Mouse (Mus musculus): ENCODE results near the gene Cgnl1. TPM values are rescaled to one million over a fixed set of nuclear protein-coding genes. Genes with fewer than 3 reads are reported as not detected.
A peak's percentile ranks its signal among the peaks of the same experiment; 100 is the strongest.
"Not testable (repeated sequence)": the region's sequence is repeated elsewhere in the genome, so short reads cannot be mapped to it uniquely, and the experiment has no call there.

Cgnl1 gene
- total RNA-seq, 1 experiment from 2014 or later = 91.2 TPM

DNA sequence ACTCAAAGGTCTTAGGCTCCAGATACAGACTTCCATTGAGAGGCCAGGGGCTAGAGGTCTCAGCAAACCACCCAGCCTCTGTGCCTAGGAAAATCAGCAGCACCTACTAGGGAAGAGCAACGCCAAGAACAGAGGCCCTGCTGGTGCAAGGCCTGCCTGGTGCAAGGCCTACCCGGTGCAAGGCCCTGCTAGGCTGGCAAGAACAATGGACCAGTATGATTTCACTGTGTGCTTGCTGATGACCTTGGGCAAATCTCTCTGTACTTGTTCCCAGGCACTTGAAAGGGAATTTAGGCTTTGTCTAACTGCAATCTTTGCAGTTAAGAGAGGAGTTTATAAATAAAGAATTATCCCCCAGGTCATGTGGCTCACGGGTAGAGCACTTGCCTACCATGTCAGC lies 148.8 kb downstream of the Cgnl1 start:
- DNase-seq = no peak

DNA sequence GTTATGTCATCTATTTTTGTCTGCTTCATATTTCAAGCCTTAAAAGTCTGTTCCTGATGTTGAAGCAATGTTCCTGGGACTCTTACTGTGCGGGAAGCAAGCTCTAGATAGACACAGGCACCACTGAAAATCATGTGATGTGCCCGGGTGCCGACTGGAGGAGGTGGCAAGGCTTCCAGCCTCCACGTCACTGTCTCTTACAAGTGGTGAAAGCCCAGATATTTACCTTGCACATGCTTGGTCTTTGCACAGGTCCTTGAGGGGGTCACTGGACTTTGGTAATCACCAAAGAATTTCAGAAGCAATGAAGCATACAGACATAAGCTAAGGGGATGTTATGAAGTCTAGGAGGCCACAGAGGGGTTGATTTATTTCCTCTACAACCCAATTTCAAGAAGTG lies 149.4 kb downstream of the Cgnl1 start:
- DNase-seq = no peak

DNA sequence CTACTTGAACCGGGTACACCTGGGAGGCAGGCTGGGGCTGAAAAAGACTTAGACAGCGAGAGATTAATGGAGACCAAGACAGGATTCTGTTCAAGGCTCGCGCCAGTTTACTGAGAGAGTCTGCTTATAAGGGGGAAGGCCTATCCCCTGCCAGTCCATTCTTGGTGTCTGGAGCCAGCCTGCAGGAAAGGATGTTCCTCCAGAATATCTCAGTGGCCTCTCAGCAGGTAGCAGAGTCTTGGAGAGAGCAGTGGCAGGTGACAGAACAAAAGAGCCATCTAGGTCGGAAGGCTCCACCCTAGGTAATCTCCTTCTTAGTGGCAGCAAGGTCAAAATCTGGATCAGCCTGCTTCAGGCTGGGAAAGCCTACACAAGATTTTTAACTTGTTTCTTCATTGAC lies 151.3 kb downstream of the Cgnl1 start:
- not testable (repeated sequence) for DNase-seq

DNA sequence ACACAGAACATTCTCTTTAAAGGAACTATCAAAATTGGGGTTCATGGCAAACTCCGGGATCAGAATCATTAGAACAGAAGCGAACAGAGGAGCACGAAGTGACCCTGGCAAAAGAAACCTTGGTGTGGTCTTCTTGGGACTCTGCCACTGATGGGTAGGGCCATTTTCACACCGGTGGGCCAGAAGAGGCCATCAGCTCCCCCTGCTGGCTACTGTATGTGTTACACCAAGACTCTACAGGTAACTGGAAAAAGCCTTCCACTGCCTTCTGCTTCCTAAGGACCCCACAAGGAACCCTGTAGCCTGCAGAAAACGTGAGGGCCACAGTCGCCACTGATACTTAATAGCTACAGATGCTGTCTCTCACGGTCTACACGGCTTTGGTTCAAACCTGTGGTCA lies 154.0 kb downstream of the Cgnl1 start:
- DNase-seq = peak; percentile 37

DNA sequence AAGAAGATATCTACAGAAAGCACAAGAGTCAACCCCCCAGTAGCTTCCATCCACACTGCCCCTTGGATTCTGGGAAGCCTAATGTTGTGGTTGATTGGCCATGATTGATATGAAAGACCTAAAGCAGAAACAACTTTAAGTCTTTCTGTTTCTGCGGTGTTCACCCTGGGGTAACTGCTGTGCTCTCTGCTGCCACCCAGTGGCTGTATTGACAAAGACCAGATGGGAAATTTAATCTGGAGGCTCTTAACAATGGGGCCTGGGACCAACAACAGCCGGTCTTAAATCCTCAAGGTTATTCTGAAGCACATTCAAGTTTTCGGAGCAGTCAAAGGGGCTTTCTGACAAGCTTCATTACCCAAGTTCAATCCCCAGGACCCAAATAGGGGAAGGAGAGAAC lies 155.2 kb downstream of the Cgnl1 start:
- peak; percentile 81 for DNase-seq

DNA sequence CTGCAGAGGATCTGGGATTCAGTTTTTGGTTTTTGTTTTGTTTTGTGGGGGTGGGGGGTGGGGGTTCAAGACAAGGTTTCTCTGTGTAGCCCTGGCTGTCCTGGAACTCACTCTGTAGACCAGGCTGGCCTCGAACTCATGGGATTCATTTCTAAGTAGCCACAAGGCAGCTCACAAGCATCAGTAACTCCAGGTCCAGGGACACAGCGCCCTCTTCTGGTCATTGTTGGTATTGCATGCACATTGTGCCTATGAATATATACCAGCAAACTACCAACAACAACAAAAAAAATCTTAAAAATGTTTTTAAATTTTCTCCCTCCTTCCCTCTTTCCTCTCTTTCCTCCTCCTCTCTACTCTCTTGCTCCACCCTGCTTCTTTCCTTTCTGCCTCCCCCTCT lies 156.8 kb downstream of the Cgnl1 start:
- peak; percentile 56 for DNase-seq

DNA sequence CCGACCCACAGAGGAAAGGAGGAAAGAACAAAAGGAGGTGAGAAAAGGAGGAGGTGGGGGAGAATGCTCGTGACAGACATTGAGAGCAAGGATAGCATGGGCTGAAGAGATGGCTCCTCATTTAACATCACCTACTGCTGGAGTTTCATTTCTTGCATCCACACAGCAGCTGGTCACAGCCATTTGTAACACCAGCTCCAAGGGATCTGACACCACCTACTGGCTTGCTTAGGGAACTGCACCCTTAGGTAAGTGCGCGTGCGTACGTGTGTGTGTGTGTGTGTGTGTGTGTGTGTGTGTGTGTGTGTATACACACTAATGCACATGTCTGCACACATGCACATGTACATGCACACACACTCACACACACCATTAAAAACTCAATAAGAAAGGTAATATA lies 158.4 kb downstream of the Cgnl1 start:
- DNase-seq = no peak

DNA sequence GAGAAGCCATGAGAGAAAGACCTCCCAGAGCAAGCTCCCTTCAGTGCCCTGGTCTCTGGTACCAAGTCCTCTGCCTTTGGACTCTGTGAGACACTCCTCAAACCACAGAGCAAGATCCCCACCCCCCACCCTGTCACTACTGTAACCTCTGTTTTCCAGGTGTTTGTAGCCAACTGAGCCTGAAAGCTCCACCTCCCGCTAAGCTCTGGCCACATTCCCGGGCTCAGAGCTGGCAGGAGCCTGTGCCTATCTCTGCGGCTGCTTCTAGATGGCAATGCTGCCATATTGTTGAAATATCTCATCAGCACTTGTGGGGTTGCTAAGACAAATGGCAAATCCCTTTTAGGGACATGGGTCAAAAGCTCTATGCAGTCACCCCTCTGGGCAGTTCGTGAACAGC lies 159.5 kb downstream of the Cgnl1 start:
- no peak for DNase-seq

DNA sequence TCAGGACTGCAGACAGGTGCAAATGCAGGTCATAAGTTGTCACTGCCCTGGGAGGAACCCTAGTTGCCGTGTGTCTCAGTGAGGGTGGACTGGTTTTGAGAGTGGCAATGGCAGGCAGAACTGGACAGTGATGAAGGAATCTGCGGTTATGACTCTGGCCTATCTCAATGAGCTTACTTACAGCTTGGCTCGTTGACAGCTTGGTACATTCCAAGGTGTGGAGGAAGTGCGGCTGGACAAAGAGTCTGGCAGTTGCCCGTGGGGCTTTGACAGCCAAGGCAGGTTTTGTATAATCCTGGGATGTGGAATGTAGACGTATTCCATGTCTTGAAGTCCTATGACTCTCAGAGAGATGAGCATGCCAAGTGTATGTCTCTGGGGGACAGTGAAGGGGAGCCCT lies 162.4 kb downstream of the Cgnl1 start:
- no peak for DNase-seq

DNA sequence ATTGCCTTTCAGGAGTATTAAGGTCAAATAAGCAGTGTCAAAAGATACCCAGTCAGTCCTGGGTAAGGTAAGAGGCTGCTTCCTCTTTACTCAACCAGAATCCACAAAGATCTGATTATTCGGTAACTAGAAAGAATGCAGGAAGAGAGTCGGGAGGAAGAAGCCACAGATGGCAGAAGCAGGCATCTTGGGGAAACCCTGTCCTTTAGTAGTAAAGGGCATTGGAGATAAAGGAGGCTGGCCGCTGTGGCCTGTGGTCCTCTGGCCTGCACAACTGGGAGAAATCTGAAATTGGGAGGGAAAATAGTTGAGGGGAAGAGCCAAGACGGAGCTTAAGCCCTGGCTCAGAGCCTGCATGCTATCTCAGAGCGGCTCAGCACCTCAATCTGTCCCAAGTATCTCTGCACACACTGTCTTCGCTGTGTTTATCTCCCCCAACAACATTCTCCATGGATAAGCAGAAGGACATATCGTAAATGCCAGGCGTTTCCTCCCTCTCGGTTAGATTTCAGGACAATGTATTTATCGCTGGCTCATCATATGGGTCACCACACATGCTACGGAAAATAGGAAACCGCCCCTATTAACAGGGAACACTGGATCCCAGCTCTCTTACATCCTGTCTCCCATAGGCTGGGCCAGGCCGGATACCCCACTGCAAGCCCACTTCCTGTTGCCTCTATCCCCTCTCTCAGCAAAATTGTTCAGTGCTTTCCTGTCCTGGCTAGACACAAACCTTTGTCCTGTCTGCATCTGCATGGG lies 164.9 kb downstream of the Cgnl1 start:
- DNase-seq = no peak

DNA sequence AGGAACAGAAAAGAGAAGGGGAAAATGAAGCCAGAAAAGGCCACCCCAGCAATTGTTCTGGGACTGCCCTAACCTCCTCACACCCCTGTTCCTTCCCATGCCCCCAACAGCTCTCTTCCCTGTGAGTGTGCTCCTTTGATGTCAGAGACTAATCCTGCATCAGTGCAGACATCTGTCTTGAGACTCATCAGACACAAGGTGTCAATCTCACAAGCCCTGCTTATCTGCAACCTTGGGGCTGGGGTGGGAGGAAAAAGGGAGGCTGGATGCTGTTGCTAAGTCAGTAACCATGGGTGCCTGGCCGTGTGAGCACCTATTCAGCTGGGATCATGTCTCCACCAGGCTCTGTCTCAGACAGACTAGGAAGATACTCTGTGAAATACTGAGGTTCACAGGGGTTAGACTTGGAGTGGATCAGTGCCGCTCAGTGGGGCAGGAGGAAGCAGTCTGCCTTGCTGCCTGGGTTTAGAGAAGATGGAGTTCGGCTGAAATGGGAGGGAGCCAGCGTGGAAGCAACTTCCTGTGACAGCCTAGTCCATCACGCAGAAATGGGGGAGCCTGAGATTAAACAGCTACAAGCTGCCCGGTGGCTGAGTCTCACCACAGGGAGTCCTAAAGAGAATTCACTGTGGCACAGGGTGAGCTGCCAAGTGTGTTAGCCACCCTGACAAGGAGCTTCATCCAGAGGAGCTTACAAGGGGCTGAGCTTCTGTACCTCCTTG lies 166.3 kb downstream of the Cgnl1 start:
- no peak for DNase-seq

DNA sequence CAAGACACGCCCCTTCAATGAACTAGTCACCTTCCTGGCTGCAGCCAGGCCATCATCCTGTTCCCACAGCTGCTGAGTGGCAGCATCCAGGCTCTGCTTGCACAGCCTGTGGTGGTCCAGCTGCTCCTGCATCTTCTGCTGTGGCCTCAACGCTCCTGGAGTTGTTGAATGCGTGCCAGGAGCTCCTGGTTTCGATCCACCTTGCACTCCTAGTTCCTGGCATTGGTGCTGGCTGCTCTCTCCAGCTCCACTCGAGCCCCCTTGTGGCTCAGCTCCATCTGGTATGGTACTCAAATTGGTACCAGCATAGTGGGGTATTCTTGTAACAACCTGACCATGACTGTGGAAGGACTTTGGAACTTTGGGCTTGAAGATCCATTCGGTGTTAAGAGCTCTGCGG lies 171.5 kb downstream of the Cgnl1 start:
- DNase-seq = no peak

DNA sequence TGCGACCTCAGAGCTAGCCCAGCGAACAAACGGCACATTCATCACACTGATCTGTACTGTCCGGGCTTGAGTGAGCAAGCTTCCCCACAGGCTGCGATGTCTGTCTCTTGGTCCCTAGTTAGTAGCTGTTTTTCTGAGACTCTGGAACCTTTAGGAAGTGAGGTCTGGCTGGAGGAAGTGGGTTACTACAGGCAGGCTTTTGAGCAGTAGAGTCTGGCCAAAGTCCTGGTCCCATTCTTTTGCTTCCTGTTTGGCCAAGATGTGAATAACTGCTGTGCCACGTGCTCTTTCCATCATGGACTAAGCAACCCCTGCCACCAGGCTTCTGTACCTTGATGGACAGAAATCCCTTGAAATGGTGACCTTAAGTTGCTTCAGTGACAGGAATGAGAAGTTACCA lies 174.5 kb downstream of the Cgnl1 start:
- no peak for DNase-seq

DNA sequence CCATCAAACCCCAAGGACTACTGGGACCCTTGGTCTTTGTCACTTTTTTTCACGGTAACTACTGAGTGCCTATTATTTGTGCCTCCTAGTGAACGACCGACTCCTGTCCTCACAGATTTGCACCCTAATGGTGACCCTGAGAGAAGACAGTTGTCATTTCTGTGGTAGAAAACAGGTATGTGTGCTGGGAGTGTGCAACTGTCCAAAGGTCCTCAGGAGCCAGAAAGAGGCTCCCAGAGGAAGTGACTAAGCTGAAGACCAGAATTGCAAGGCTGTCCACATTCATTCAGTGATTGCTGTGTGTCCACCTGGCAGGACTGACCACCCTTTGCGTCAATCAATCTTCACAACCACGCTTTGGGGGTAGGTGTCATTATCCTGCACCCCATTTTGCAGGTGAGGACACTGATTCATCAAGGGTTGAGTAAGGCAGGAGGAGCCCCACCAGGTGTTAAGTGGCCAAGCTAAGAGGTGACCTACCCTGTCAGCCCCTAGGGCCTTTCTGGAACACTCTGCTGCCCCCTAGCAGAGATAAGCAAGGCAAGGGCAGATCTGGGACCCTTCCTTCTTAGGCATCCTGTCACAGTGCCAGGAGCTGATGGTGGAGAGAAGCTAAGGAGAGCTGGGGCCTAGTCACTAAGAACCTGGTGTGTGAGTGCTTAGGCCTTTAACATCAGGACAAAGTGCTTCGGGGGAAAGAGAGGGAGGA lies 178.7 kb downstream of the Cgnl1 start:
- no peak for DNase-seq

DNA sequence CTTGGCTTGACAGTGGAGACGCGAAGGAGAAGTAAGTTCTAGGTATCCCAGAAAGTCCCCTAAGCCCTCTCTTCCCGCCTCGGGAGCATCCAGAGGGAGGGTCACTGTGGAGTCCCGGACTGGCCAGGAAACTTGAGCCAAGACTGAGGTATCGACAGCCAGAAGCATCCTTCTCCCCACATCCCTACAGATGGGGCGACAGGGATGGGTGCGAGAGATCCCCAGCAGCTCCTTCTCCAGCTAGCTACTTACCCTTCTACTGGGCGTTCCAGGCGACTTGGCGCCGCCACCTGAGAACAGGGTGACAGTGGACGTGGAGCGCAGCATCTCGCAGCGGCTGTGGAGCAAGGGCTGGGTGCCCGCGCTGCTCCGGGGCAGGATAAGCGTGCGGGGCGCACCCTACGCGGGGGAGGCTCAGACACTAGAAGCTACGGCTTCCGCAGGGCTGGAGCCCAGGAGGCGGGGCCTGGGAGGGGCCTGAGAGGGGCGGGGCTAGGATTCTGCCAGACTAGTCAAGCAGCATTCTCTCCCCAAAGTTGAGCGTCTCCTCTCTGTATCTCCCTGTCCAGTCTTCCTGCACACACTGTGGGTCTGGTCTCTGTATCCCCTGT lies 179.4 kb downstream of the Cgnl1 start, which contains the start of gene Myzap:
TSS of gene Myzap (minus strand) at position 423 of the 611 bp plus-strand sequence.
- peak; percentile 93 for DNase-seq

DNA sequence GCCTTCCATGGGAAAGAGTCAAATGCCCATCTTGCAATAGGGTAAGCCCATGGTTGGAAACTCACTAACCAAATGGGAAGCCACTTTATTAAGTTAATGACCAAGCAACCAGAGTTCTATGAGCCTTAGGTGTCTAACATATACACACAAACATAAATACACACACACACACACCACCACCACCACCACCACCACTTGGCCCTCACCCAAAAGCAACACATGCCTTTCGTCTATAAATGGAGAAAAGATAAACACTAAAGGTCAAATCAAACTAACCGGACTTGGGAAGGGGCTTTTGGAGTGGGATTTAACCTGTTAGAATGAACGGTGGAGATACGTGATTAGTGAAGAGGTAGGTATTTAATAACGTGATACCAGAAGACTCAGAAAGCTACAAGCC lies 180.3 kb downstream of the Cgnl1 start:
- DNase-seq = no peak

DNA sequence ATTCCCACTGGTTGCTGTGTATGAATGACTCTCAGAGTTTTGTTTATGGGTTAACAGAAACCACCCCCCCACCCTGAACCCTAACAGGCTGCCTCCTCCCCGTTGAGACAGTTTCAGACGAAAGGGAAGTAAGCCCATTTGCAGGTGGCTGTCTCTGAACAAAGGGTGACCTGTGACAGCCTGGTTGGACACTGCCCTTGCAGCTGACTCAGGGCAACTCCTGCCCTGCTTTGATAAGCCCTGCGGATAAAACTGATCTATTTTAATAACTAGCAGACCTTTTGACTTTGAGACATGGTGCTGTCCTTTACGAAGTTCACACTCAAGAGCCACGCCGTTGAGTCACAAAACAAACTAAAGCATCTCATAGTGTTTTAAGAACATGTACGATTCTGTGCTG lies 181.6 kb downstream of the Cgnl1 start:
- no peak for DNase-seq

DNA sequence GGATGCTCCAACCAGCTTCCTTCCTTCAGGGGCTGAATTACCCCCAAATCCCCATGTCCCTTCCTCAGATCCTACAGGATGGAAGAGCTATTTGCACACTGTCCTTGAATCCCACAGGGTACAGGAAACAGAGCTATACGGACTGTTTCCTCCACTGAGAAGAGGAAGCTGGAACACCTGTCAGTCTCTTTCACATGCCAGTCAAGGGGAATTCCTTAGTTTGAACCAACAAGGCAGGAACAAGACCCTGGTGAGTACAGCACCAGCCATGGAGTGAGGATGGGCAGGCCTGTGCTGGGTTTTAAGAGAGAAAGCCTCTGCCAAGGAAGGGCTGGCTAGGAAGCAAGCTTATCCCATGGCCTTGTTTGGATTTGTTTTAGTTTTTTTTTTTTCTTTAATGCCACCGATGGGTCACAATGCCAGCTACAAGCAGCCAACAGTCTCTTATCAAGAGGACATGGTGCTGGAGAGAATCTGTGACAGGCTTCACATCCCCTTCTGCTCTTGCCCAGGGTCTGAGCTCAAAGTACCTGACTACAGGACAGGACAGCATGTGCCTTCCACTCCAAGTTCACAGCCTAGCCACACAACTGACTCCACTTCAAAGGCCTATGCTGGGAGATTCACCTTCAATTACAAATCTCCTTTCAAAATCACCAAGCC lies 182.3 kb downstream of the Cgnl1 start:
- no peak for DNase-seq

DNA sequence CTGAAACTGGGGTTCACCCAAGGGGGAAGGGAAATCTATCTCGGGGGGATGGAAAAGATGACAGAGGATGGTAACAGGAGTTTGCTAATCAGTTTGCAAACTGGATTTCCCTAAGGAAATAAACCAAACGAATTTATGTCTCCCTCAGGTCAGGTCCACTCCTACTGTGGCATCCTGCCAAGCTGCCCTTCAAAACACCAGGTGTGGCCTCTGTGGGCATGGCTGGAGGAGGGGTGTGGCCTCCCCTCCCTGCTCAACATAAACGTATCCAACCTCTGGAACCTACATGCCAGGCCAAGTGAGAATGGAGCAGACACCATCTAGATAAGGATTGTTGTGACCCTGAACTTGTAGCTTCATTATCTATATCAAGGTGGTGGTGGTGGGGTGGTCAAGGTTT lies 185.0 kb downstream of the Cgnl1 start:
- DNase-seq = no peak

DNA sequence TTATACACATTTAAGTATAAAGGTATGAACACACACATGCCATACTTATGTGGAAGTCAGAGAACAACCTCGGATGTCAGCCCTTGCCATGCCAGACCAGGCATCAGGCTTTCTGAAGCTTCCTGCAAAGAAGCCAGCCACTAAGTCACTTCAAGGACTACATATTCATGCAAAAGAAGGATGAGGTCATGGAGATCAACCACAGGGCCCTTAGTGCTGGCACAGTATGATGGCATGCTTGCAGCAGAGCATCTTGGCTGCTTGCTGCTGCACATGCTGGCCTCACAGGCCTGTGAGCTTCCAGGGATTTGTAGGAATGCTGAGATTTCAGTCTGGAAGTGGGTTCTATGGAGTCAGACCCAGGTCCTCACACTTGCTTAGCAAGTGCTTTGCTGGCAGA lies 188.6 kb downstream of the Cgnl1 start:
- no peak for DNase-seq

DNA sequence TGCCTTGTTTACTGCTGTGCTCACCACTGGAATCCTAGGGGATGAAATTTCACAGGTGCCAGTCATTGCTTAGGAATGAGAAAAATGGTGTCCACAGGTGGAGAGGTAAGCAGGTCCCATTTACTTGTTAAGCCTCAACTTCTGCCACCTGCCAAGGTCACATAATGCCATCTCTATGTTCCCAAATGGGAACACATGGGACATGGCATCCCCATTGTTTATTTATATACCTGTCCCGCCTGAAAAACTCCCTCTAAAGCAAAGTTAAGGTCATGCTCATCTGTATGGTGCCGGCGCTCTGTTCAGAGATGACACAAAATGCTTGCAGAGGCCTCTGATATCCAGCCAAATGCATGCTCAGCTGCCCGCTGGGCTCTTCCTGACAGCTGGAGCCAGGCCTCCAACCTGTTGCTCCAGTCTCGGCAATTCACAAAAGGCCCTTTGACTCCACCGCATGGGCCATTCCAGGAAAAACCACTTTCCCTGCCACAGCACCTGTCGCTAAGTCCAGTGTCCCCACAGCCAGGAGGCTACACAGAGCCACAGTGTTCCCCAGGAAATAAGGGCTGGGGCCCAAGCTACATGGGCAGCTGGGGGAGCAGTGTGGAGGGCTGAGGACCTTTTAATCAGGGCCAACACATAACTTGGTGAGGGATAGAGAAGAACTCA lies 192.4 kb downstream of the Cgnl1 start:
- DNase-seq = no peak
